ENCODE assay signal across 18 mouse cellular contexts in genomic region chr6:30153733-30154415, GRCm38 (mm10).
"Had no signal": no experiment of that assay in that cellular context is flagged by ENCODE, and none has a peak within 500 bp of the region (broad histone marks: within the 10 kb centered on the region; RNA-seq: fewer than 3 reads in every experiment).

No protein-coding gene starts in this region.

- H3K27me3 ChIP-seq: kidney, embryonic 15.5 days; liver, embryonic 15.5 days; lung, embryonic 15.5 days; neural tube, embryonic 12.5 days had no signal

- DNase-seq: kidney, adult 11 months; kidney, adult 8-10 months; kidney, postnatal 10 days; kidney, postnatal 36 days; layer of hippocampus, postnatal 36 days; lung, adult 18-20 months; lung, postnatal 10 days; lung, postnatal 36 days; right cerebral cortex, postnatal 25 days; thymus, adult 18-20 months; thymus, postnatal 36 days had no signal

- H3K4me3 ChIP-seq: kidney, embryonic 15.5 days; left cerebral cortex, adult 2 months; liver, embryonic 15.5 days; lung, embryonic 15.5 days; megakaryocyte, embryonic 14.5 days; midbrain, embryonic 10.5 days; neural tube, embryonic 12.5 days had no signal

- H3K9ac ChIP-seq: kidney, embryonic 15.5 days; liver, embryonic 15.5 days; lung, embryonic 15.5 days; neural tube, embryonic 12.5 days had no signal

- H3K4me2 ChIP-seq: kidney, embryonic 15.5 days; liver, embryonic 15.5 days; lung, embryonic 15.5 days; neural tube, embryonic 12.5 days had no signal

- H3K27ac ChIP-seq: kidney, embryonic 15.5 days; left cerebral cortex, adult 2 months; liver, embryonic 15.5 days; lung, embryonic 15.5 days; midbrain, embryonic 10.5 days; neural tube, embryonic 12.5 days had no signal

- H3K4me1 ChIP-seq: lung, embryonic 15.5 days had no signal

- H3K9me3 ChIP-seq: kidney, embryonic 15.5 days; liver, embryonic 15.5 days; lung, embryonic 15.5 days; megakaryocyte, embryonic 14.5 days; midbrain, embryonic 10.5 days; neural tube, embryonic 12.5 days had no signal
